Mouse (Mus musculus) midbrain, embryonic 14.5 days (tissue): ENCODE data around the gene Slc25a28. TPM values are rescaled to one million over a fixed set of nuclear protein-coding genes. Genes with fewer than 3 reads are reported as not detected.

Experiments
- ATAC-seq: fragments of 200-750 bp; cut with Nextera tagmentation; 2 replicates; pipeline ENCODE4 v1.8.0; 2017; ENCODE audit warnings: moderate number of reproducible peaks, moderate library complexity; ENCODE audit not compliant: low FRiP score, low TSS enrichment
- DNase-seq: peaks from one replicate; pipeline ENCODE4 v3.0.0-alpha.2; 2015
- H3K27ac ChIP-seq: fragments of 300-500 bp; sonication (generic); replicated peaks from 2 replicates; pipeline ENCODE4 v1.5.1; 2014; ENCODE audit warnings: mild to moderate bottlenecking, low read depth, low read length, moderate library complexity
- H3K27me3 ChIP-seq: fragments of 300-500 bp; sonication (generic); 2 replicates; pipeline ENCODE4 v1.6.1; 2014; ENCODE audit warnings: low read length, control low read depth, mixed read lengths; ENCODE audit not compliant: control insufficient read depth, insufficient read depth
- H3K36me3 ChIP-seq: fragments of 300-500 bp; sonication (generic); 2 replicates; pipeline ENCODE4 v1.6.1; 2014; ENCODE audit warnings: low read length, control low read depth; ENCODE audit not compliant: control insufficient read depth, insufficient read depth
- H3K4me1 ChIP-seq: fragments of 300-500 bp; sonication (generic); 2 replicates; pipeline ENCODE4 v1.6.1; 2014; ENCODE audit warnings: mild to moderate bottlenecking, antibody characterized with exemption, low read length, control low read depth; ENCODE audit not compliant: control insufficient read depth, insufficient read depth
- H3K4me2 ChIP-seq: fragments of 300-500 bp; sonication (generic); 2 replicates; pipeline ENCODE4 v1.6.1; 2014; ENCODE audit warnings: mild to moderate bottlenecking, low read length, moderate library complexity
- H3K4me3 ChIP-seq: fragments of 300-500 bp; sonication (generic); replicated peaks from 2 replicates; pipeline ENCODE4 v1.5.1; 2014; ENCODE audit warnings: low read depth, low read length
- H3K9ac ChIP-seq: fragments of 300-500 bp; sonication (generic); replicated peaks from 2 replicates; pipeline ENCODE4 v1.6.1; 2014; ENCODE audit warnings: mild to moderate bottlenecking, low read length, moderate library complexity
- H3K9me3 ChIP-seq: fragments of 300-500 bp; sonication (generic); 2 replicates; pipeline ENCODE4 v1.6.1; 2016; ENCODE audit warnings: low read length, control low read depth, mixed read lengths; ENCODE audit not compliant: control insufficient read depth
- WGBS: fragments of 180-500 bp; shearing (Covaris S2); extraction: QIAGEN DNeasy Blood & Tissue Kit; methylation state at CpG from one replicate; pipeline ENCODE4 v1.1.7; 2014; 5-methylcytosine and 5-hydroxymethylcytosine counted together
- polyA plus RNA-seq: library from polyadenylated mRNA; unstranded; fragments of >200 nt; fragmentation: Nextera tagmentation; extraction: Ambion mirVana; gene quantifications from 2 replicates; pipeline ENCODE4 v1.2.1, GENCODE M21; 2014

Gene Slc25a28
- polyA plus RNA-seq, 1 experiment from 2014 or later: 10.8 TPM

DNA sequence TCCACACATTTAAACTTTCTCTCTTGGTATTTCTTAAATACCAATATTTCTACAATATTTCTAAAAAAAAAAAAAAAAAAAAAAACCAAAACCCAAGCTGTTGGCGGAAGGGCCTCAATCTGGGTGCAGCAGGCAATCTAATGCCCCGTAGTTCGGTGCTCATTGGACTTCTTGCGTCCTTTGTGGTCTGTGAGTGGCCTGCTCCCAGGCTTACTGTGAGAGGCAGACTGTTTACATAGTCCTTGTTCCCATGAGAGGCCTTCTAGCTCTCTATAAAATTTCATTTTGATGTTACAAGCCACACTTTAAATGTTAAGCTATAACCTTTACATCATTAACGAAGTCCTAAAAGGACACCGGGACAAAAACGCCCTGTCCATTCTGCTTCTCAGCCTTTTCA is 33.5 kb upstream of the Slc25a28 start:
- DNase-seq: no peak
- no peaks in the 10 kb centered on the region for H3K27me3 ChIP-seq
- no peaks in the 10 kb centered on the region for H3K4me1 ChIP-seq
- H3K4me3 ChIP-seq: no peak overlapping the region
- no peak overlapping the region for H3K27ac ChIP-seq
- no peak overlapping the region for H3K4me2 ChIP-seq
- no peak overlapping the region for H3K9ac ChIP-seq
- peaks cover 52% of the 10 kb centered on the region for H3K36me3 ChIP-seq
- H3K9me3 ChIP-seq: no peaks in the 10 kb centered on the region
- no peak for ATAC-seq
- 92% methylated on average over 7 of the region's 7 CpGs for WGBS

DNA sequence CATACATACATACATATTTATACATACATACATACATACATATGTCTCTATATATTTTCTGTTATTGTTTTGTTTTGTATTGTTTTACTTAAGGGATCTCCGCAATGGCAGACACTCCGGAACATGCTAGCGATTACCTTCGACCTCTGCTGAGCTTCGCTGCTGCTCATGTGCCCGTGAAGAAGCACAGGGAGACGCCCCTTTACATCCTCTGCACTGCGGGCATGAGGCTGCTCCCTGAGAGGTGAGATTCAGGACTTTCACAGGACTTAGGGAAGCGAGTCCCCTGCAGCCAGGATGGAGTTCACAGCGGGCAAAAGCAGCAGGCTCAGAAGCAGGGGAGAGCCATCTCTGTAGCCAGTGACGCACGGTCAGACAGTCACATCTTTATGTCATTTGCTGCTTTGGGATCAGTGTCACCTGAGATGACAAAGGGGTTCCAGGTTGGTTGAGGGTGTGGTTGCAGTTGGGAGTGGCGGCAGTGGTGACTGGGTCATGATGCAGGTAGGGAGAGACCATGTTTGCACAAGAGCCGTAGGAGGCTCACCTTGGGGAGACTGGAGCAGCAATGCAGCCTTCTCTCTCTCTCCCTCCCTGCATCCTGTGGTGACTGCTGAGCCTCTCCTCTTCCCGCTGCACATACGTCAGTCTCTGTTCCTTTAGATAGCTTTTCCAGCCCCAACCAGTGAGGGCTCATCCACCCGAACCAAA is 30.3 kb upstream of the Slc25a28 start:
- Histone ChIP-seq H3K27ac (no peak overlapping the region), H3K4me3 (no peak overlapping the region), H3K4me2 (no peak overlapping the region), H3K27me3 (no peaks in the 10 kb centered on the region), H3K9ac (no peak overlapping the region), H3K36me3 (peaks cover 59% of the 10 kb centered on the region), H3K4me1 (no peaks in the 10 kb centered on the region), H3K9me3 (no peaks in the 10 kb centered on the region)
- 93% methylated on average over 17 of the region's 17 CpGs for WGBS
- DNase-seq (no peak), ATAC-seq (no peak)

DNA sequence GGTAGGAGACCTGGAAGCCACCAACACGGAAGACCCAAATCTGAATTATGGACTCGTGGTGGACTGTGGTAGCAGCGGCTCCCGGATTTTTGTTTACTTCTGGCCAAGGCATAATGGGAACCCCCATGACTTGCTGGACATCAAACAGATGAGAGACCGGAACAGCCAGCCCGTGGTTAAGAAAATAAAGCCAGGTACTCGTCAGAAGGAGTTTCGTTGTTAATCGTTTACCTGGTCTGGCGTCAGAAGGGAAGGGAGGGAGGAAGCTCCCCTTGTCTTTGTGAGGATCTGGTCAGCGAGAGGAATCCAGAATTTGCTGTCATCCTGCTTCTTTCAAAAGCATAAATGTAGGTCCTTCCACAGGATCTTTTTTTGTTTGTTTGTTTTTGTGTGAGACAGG is 29.5 kb upstream of the Slc25a28 start:
- no peak for DNase-seq
- Histone ChIP-seq H3K27me3 (no peaks in the 10 kb centered on the region), H3K4me3 (no peak overlapping the region), H3K4me2 (no peak overlapping the region), H3K9ac (no peak overlapping the region), H3K4me1 (no peaks in the 10 kb centered on the region), H3K27ac (no peak overlapping the region), H3K36me3 (peaks cover 62% of the 10 kb centered on the region), H3K9me3 (no peaks in the 10 kb centered on the region)
- no peak for ATAC-seq
- 94% methylated on average over 11 of the region's 11 CpGs for WGBS

DNA sequence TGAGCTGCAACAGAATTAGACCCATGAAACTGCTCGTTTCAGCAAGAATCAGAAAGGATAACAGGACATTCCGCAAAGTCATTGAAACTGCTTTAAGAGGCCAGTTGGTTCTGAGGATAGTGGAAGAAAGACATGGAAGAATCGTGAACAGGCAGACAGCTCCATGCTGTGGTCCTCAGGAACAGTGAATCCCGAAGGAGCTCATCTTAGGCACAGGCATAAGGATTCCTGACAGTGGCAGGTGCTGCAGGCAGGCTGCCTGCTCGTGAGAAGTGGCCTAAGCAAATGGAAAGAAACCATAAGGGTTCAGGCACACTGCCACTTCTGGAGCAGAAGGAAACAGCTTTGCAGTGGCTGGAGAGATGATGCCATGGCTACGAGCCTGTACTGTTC is 25.1 kb upstream of the Slc25a28 start:
- Histone ChIP-seq H3K4me3 (no peak overlapping the region), H3K27me3 (no peaks in the 10 kb centered on the region)
- no peak for ATAC-seq

DNA sequence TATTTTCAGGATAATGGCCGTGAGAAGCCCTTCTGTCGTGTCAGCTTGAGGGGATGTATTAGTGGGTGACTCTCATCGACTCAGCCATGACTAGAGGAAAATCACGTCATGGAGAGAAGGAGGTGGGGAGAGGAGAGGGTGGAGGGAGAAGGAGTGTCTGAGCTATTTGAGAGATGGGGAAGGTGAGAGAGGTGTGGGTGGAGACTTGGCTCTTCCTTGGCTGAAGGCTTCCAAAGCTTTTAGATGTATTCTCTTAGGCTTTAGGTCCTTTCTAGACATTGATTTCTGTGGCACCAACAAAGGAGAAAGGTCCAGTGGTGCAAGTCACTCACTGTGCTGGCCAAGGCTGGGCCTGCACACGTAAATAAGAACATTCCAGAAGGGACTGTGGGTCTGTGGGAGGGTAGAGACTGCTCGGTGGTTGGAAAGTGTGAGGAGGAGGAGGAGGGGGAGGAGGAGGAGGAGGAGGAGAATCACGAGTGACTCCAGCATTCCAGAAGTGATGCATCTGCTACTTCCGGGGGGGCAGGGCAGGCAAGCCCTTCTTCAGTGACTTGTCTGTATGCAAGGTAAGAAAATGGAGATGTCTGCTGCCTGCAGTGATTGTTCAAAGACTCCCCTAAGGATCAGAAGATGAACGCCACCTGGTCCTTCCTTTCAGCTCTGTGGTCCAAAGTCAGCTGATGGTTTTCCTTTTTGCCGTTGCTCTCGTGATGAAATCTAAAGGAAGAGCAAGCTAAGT is 24.5 kb upstream of the Slc25a28 start:
- Histone ChIP-seq H3K9ac (no peak overlapping the region), H3K27me3 (no peaks in the 10 kb centered on the region), H3K4me1 (no peaks in the 10 kb centered on the region), H3K9me3 (no peaks in the 10 kb centered on the region), H3K4me2 (no peak overlapping the region), H3K27ac (no peak overlapping the region), H3K36me3 (peaks cover 18% of the 10 kb centered on the region), H3K4me3 (no peak overlapping the region)
- ATAC-seq: no peak
- WGBS: 80% methylated on average over 11 of the region's 11 CpGs
- DNase-seq: no peak

More for the DNA sequence above, 25.1 kb upstream of the Slc25a28 start:
- 84% methylated on average over 6 of the region's 6 CpGs for WGBS
- H3K9me3 ChIP-seq: no peaks in the 10 kb centered on the region
- DNase-seq: no peak
- no peaks in the 10 kb centered on the region for H3K4me1 ChIP-seq
- peaks cover 23% of the 10 kb centered on the region for H3K36me3 ChIP-seq
- no peak overlapping the region for H3K4me2 ChIP-seq
- no peak overlapping the region for H3K27ac ChIP-seq
- no peak overlapping the region for H3K9ac ChIP-seq

DNA sequence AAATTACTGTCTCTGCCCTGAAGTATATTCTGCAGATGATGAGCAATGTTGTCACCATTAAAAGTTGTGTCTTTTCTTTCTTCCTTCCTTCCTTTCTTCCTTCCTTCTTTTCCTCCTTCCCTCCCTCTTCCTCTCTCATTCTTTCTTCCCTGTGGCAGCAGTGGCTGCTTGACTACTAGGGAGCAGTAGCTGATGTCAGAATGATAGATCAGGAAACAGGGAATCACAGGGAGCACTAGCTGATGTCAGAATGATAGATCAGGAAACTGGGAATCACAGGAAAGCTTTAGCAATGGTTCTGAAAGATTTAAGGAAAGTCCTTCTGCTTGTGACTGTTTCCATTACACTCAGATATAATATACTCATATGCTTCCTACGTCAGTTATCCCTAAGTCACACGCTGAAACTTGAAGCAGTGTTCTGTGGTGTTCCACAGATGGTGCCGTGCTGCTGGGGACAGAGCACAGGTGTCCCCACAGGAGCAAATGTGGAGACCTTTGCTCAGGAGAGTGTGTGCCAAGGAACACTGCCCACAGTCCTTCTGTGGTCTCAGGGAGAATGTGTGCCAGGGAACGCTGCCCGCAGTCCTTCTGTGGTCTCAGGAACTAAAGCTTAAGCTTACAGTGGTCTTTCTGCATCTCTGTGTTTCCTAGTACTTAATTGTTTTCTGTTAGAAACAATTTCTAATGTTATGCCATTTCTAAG is 23.1 kb upstream of the Slc25a28 start:
- peaks cover 13% of the 10 kb centered on the region for H3K36me3 ChIP-seq
- no peak overlapping the region for H3K4me2 ChIP-seq
- ATAC-seq: no peak
- peak; percentile 41 for DNase-seq
- no peak overlapping the region for H3K9ac ChIP-seq
- H3K27ac ChIP-seq: no peak overlapping the region
- no peaks in the 10 kb centered on the region for H3K4me1 ChIP-seq
- WGBS: 91% methylated on average over 5 of the region's 5 CpGs
- no peaks in the 10 kb centered on the region for H3K27me3 ChIP-seq
- H3K9me3 ChIP-seq: no peaks in the 10 kb centered on the region
- H3K4me3 ChIP-seq: no peak overlapping the region

DNA sequence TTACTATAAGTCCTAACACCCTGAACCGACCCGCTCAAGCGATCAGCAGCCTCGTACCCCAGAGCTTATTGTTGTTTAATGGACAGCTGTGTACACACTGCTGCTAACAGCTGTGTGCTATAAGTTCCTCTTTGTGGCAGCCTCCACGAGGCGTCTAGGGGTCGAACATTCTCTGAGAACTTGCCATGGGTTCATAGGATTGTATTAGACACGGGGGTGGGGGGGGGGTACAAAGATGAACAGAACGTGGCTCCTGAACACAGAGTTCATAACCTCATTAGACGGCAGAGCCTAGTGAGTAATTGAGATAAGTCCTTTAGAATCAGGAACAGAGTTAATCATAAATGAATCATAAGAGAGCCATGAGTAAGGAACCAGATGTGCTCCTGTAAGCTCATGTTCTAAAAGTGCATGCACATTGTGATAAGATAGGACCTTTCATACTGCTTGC is 20.9 kb upstream of the Slc25a28 start:
- Histone ChIP-seq H3K9me3 (no peaks in the 10 kb centered on the region), H3K4me2 (no peak overlapping the region), H3K27ac (no peak overlapping the region), H3K9ac (no peak overlapping the region), H3K4me3 (no peak overlapping the region), H3K4me1 (no peaks in the 10 kb centered on the region), H3K36me3 (peaks cover 6% of the 10 kb centered on the region; the same call in 1 of the 2 replicates), H3K27me3 (no peaks in the 10 kb centered on the region)
- WGBS: 48% methylated on average over 10 of the region's 10 CpGs
- no peak for ATAC-seq
- no peak for DNase-seq

DNA sequence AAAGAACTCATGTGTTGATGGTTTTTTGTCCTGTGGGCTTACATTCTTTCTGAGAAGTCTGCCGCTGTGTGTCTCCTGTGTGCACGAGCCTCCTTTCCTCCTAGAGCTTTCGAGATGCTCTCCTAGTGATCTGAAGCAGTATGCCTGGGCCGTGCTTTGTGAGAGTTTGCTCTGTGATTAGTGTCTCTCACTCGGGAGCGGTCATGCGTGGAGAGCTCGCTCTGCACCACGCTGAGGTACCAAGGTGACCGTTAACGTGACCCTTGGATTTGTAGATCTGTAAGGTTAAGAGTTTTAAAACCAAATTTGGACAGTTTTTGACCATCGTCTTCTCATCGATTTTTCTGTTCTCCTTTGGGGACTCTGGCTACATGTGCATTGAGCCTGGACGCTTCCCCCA is 18.1 kb upstream of the Slc25a28 start:
- H3K36me3 ChIP-seq: no peaks in the 10 kb centered on the region
- H3K4me3 ChIP-seq: no peak overlapping the region
- no peak overlapping the region for H3K9ac ChIP-seq
- WGBS: 41% methylated on average over 14 of the region's 14 CpGs
- no peak overlapping the region for H3K4me2 ChIP-seq
- ATAC-seq (no peak), DNase-seq (peak; percentile 9)
- H3K27ac ChIP-seq: no peak overlapping the region
- H3K9me3 ChIP-seq: no peaks in the 10 kb centered on the region
- H3K27me3 ChIP-seq: no peaks in the 10 kb centered on the region
- 0 out of 2 replicates have a peak, but pooled peaks cover 2% of the 10 kb centered on the region for H3K4me1 ChIP-seq
